Mouse (Mus musculus): ENCODE data around the gene Rmi2.
"Not testable (repeated sequence)": the region's sequence is repeated elsewhere in the genome, so short reads cannot be mapped to it uniquely, and the experiment has no call there.

Rmi2 gene

DNA sequence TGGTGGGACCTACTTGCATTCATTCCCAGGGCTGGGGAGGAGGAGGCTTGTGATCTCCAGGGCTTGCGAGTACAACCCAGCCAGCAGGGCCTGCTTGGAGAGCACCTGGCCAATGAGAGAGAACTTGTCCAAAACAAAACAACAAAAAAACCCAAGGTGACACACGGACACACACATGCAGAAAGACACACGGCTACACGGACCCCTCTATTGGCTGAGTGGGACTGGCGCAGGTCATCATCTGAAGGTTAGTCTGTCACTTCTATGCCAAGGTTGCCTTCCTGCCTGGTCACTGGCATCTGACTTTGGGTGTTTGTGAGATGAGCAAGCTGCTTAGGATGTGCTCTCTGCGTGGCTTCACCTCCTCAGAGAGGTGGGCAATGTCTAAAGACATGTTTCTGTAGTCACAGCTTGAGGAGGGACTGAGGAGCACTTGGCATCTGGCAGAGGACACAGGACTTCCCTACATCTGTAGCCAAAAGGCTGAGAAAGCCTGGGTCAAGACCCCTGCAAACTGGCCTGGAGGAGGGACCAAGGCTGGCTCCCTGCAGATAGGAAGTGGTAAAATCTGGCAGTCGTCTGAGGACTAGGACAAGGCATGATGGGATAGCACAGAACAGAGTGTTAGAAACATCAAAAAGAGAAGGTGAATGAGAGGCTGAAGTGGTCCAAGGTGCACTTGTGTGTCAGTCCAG, 6.9 kb upstream of the Rmi2 start:
- no peak for DNase-seq

DNA sequence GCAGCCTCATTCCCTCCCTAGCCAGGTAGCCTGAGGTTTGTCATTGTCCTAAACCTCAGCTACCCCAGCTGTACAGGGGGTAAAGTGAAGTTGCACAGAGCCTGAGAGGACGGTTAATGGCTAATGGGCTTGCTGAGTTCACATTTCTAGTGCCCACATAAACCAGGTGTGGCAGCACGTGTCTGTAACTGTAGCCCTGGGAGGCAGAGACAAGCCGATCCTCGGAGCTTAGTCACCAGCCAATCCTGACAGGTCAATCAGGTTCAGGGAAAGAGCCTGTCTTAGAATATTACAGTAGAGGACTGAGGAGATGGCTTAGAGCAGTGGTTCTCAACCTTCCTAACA, 6.4 kb upstream of the Rmi2 start:
- DNase-seq = peak; percentile 57

DNA sequence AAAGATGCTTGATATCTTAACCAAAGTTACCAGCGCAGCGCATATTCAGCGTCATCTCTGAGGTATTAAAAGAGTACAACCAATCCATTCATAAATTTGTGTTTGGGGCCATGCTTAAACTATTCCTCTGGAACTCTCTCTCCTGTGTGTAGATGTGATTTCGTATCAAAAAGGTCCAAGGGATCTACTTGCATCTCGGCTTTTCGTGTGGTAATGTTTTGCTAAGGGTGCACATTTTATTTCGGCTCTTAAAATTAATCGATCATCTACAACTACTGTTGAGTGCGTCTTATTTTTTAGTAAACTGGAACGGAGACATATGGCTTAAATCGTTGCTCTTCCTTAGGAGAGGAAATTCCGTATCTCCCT, 333 bp upstream of the Rmi2 start:
- DNase-seq = no peak

DNA sequence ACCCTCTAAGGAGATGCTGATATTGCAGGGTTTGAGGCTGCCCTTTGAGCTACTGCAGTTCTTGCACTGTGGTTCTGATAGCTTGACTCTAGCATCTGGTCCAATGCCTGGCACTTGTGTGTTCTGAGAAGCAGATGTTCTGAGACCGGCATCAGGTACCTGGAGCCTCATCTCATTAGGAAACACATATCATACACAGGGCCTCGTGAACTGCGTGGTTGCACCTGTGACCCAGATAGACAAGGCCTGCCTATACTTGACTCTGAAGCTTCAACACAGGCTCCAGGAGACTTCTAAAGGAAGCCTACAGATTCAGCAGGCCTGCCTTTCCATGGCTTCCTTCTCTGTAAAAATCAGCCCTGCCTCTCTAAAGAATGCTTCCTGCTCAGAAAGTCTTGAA, 1.5 kb downstream of the Rmi2 start:
- DNase-seq = no peak

DNA sequence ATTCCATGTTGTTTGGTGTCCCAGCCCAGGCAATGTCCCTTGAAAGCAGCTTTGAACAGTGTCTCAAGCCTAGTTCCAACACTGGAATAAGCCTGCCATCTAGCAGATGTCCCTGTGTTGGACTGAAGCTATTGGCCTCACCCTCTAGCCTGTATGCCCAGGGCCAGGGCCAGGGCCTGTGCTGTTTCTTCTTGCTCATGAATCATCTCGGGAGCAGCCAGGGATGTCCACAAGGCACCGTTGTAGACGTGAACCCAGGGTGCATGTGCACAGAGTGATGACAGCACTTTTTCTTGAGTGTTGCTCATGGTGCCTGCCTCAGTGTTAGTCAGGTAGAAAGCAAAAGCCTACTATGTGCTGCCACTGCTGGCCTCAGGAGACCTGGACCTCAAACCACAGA, 2.4 kb downstream of the Rmi2 start:
- no peak for DNase-seq

DNA sequence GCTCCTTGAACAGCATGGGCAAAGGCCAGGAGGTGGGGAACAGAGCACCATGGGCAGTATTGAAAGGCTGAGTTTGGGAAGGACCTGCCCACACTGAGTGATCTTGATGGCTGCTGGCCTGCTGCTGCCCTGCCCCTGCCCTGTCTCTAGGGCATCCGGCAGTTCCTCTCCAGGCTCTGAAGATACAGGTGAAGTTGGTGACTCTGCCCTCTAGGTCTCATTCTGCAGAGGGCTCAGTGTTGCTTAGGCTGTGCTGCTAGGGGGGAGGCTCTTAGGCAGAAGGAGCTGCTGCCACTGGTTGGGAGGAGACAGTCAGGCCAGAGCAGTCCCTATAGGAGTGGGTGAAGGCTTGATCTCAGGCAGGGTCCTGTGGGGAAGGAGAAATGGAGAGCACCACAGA, 3.0 kb downstream of the Rmi2 start:
- no peak for DNase-seq

DNA sequence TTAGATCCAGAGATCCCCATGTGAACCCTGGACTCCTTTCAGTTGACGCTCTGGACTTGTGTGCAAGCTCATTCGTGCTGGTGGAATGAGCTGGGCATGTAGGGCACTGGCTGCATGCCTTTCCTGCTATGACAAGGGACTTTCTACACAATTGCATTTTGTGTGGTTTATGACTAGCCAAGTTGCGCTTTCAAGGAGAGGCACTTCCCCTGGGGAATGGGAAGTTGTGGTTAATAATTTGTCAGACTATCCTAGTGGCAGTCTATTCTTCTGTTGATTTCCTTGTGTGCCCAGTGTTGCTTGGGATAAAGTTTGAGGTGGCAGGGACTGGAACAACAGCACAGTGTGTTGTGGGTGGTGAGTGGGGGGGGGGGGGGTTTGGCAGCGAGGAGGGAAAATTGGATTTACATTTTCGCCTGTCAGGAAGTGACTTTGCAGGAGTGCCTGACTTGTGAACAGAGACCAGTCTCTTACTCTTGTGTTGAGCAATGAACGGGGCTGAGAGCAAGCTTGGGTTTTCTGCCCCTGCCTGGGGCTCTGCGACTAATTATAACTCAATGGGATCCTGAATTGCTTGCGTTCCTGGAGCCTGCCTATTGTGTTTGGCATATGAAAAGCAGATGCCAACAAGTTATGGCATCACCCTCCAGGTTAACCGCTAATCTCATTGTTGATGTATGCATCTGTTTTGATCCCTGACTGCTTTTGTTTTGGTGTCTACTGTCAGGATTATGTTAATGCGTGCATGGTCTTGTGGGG, 3.8 kb downstream of the Rmi2 start:
- DNase-seq = peak; percentile 30

DNA sequence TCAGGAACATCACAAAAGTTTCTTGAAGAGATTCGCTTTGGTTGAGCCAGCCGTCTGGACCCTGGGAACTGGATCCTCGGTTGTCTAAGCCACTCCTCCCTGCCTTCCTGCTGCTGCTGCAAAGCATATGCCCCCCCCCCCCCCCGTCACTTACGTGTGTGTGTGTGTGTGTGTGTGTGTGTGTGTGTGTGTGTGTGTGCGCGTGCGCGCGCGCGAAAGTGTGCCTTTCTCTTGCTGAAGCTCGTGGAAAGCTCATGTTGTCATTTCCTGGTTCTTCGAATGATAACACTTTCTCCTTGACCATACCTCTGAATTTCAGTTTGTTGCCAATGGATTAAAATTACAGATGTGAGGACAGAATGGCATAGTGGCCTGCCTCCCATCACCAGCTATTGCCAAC, 5.2 kb downstream of the Rmi2 start:
- no peak for DNase-seq

DNA sequence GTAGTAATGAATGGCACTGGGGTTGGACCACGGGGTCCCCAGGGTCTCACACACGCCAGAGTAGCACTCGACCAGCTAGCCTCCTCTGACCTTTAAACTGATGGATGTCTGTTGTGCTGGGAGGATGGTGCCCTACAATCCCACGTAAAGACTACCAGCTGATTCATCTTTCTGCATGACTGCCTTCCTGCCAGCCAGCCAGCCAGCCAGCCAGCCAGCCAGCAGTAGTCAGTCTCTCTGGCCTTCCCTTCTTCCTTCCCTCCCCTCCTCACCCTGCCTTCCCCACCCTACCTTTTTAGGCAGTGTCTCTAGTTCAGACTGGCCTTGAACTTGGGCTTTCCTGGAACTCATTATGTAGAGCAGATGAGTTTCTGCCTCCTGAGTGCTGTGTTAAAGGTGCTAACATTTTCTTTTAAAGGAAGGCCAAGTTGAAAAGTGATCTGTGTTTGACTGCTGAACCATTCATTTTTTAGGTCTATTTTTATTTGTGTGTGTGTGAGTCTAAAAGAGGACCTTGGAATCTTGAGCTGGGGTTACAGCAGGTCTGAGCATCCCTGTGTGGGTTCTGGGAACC, 7.5 kb downstream of the Rmi2 start:
- peak; percentile 47 for DNase-seq

DNA sequence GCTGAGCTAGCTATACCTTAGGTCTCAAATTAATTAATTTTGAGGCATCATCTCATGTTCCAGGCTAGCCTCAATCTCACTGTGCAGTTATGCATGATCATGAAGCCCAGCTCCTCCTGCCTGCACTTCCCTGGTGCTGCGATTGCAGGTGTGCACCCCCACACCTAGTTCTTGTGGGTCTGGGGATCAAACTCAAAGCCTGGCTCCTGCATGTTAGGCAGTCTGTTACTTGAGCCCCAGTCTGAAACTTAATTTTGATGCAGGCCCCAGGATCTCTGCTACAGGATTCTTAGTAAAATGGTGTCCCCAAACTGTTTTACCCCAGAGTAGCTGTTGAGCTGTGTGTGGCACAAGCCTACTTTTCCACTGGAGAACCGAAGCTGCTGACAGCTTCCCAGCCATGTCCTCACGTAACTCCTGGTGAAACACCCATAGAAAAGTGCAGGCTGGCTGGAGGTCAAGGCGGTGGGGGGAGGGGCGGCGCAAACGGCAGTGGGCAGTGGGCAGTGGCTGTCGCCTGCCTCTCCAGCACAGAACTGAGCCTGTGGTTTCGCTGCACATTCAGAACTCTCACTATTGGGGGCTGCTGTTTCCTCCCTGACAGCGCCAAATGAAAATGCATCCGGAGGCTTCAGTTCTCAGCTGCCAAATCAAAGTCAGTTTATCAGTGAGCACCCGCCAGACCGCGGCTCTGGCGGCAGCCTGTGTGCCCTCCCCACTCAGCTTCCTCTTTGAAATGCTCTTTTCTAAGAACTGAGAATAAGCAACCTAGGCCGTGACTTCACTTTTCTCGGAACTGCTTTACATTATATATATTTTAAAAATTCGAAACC, 8.8 kb downstream of the Rmi2 start:
- DNase-seq = no peak

DNA sequence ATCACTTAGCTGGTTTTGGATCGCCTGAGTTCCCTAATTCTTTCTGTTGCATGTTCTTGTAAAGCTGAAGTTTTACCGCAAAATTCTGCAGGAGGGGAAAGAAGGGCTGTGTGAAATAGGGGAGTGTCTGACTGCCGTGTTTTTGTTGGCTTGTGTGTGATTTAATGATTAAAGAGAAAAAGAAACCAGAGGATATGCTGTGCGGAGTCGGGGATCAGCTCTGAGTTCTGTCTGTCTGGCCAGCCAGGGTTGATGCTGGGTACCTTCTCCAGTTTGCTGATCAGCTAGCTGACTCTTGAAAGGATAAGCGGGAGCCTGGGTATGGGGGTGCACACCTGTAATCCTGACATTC, 9.4 kb downstream of the Rmi2 start:
- no peak for DNase-seq

DNA sequence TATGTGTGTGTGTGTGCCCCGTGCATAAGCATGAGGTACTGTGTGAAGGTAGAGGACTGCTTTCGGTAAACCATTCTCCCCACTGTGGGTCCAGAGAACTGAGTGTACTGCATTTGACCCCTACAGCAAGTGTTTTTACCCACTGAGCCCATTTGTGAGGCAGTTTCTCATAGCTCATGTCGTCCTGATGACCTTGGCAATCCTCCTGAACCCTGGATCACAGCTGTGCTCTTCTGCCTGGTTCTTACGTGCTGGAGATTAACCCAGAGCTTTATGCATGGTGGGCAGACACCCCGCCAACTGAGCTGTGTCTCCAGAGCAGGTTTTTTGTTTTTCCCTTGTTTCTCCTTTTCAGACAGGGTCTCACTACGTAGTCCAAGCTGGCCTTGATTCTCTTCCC, 11.1 kb downstream of the Rmi2 start:
- no peak for DNase-seq

DNA sequence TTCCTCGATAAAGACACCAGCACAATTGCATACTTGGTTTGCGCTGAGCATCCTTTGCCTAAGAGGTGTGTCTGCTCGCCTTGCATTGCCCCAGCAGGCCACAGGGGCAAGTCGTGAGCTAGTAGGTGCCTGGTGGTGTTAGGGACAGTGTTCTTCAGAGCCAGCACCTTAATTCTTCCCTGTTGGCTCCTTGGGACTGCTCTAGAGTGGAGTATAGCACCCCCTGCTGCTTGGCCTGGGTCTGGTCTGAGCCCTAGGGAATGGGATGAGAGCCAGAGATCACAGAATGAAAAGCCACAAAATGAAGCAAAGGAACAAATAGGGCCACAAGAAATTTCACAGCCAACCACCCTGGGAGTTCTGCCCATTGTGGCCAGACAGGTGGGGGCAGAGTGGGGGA, 11.6 kb downstream of the Rmi2 start:
- DNase-seq = peak; percentile 66

DNA sequence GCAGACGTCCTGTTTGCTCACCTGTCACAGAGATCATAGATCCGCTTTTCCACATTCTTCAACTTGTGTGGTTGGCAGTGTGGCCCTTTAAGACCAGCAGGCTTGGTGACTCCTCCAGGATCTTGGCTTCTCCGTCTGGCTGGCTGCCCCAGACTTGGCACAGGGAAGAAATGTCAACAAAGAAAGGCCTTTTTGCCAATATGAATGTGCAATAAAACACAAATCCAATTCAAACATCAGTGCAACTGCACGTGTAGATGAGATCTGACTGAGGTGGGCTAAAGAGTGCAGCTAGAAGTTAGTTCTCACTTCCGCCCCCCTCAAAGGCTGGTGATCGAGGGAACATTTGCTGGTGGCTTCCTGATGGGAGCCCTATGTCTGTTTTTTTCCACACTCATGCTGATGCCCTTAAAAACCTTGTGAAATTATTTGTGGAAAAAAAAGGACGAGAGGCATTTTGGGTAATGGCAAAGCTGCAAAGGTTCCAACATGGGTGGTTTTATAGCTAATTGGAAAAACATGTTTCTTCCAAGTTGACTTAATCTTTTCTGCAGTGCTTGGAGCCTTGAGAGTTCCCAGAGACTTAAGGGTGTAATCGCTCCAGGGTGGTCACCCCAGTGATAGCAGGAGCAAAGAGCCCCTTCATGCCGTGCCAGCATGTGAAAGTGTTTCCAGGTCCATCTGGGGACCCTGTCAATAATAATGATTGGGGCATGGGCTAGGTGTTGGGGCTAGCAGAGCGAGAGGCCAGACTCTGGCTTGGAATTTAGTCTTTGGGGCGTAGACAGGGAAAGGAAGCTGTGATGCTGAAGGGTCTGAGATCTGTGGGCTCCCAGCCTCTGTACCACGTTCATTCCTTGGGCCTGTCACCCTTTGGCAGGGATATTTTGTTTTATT, 15.4 kb downstream of the Rmi2 start:
- DNase-seq = peak; percentile 69

DNA sequence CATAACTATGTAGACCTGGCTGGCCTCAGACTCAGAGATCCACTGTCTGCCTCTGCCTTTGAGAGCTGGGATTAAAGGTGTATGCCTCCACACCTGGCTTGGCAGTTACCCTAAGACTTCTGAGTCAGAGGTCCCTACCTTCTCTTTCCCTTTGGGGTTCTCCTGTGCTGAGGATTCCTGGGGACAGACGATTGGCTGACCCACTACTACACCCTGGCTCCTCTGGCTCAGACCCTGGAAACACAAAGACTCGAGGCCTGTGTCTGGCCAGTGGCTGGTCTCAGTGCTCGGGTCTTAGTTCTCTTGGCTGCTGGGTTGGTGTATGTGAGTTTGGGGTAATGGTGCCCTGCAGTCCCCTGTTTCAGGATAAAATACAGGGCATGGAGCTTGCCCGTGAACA, 16.0 kb downstream of the Rmi2 start:
- DNase-seq = no peak

DNA sequence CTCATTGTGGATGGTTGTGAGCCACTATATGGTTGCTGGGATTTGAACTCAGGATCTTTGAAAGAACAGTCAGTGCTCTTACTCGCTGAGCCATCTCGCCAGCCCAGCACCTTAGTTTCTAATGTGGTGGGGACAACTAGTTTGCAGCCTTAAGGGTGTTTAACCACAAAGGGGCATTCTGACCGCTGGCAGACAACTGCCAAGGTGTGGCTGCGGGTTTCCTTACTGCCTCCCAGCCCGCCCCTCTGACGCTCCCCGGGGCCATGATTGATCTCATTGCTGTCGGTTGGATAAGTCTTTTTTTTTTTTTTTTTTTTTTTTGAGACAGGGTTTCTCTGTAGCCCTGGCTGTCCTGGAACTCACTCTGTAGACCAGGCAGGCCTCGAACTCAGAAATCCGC, 17.4 kb downstream of the Rmi2 start:
- not testable (repeated sequence) for DNase-seq

DNA sequence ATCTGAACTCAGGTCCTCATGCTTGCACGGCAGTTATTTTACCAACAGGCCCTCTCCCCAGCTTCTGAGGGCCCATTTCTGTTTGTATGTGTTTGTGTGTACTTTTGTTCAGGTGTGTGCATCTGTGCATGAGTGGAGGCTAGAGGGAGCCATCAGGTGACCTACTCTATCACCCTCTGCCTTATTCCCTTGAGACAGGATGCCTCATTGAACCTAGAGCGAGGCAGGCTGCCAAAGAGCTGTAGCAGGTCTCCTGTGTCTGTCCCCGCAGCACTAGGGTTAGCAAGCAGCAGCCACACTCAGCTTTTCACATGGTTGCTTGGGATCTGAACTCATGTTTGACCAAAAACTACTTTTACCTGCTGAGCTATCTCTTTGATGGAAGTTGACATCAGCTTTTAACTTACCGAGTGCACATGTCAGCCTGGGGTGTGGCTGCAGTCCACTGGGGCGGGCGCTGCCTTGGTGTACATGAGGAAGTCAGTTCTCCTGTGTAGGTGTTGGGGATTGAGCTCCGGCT, 24.9 kb downstream of the Rmi2 start:
- DNase-seq = no peak

DNA sequence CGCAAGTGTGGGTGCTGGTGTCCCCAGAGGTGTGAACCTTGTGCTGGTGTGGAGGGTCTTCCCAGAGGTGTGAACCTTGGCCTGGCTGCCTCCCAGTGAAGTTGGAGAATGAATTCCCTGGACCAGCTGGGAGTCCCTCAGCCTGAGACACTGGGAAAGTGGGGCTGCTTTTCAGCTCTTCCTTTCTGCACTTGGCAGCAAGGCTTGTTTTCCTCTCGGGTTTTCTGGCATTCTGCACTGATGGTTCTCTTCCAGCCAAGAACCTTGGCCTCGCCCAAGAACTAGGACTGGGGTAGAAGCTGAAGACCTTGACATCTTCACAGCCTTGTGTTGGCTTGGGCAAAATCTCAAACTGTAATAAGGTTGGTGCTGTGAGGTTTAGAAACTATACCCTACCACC, 26.5 kb downstream of the Rmi2 start:
- DNase-seq = no peak

DNA sequence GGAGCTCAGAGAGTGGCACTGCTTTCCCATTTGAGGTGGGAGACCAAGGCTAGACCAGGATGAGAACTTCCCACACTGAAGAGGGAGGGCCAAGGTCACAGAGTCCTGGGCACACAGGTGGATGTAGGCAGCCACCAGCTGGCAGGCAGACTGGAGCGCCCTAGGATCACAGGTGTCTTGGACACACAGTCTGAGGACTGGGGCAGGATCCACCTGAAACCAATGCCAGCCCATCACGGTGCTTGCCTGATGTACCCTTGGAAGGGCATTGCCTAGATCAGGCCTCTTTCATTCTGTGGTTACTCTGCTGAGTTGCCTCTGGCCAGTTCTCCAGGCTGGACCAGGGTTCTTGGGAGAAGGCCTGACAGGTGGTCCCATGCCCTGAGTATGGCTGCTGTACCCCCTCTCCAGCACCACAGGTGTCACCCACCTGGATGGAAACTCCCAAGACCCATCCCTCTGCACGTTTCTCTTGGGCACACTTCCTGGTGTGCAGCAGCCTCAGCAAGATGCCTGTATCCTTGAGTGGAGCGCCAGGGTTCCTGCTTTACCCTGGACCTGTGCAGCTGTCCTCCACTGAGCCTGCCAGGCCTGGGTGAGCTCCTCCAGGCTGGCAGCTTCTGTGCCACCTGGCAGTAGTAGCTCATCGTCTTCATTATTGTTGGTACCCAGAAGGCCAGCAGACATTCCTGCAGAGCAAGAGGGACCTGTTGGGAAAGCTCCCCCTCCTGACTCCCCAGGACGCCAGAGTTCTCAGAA, 30.2 kb downstream of the Rmi2 start:
- DNase-seq = no peak

DNA sequence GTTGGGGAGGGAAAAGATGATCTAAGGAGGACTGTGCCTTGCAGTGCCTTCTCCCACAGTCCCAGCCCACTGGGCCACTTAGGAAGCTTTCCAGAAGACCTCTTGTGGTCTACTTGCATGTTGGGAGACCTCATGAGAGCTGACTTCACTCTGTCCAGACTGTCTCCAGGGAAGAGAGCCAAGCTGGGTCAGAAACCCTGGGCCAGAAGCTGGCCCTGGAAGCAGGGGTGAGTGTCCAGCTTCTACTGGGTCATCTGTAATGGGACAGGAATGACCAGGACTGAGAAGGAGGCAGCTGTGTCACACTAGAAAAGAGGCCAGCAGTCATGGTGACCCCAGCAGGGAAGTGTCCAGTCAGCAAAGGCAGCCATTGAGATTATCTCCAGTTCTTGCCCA, 30.7 kb downstream of the Rmi2 start:
- peak; percentile 26 for DNase-seq

DNA sequence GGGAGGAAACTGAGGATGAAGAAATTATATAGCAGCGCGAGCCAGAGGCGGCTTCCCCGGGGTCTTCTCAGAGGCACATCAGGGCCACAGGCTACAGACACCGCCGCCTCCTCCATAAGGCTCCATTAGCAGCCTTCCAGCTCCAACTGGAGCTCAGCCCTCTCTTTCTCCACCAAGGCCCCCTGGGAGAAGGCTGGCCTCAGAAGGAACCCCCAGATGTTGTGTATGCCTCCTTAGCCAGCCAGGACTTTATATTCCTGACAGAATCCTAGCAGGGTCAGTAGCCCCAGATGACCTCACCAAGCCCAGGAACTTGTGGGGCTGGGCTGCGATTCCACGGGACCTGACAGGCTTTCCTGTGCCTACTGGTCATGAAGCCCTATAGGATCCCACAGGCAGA, 32.0 kb downstream of the Rmi2 start:
- no peak for DNase-seq

DNA sequence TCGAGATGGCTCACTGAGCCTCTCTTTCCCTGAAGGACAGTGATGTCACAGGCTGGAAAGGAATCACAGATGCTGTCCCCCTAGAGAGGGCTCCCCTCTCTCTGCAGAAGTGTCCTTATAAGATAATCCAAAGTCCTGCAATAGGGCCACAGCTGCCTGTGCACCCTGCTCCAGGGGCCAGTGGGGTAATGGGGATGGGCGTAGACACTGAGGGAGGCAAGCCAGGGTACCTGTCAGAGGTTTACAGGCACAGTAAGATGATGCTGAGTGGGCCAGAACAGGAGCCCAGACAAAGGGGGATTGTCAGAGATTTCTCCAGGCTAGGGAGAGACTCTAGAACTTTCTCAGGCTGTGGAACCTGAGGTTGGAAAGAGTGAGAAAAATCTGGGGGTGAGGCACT, 32.6 kb downstream of the Rmi2 start:
- DNase-seq = no peak

Data from kidney, adult 11 months (tissue).